Mouse (Mus musculus) heart, postnatal 0 days (tissue): ENCODE measurements around the gene Slc15a5. TPM values are rescaled to one million over a fixed set of nuclear protein-coding genes. Genes with fewer than 3 reads are reported as not detected.

Source experiments
- ATAC-seq: fragments of 200-750 bp; cut with Nextera tagmentation; 2 replicates; pipeline ENCODE4 v1.8.0; 2017; ENCODE audit warnings: low read depth, moderate number of reproducible peaks, moderate library complexity; ENCODE audit not compliant: insufficient read depth
- DNase-seq: peaks from one replicate; pipeline ENCODE4 v3.0.0-alpha.2; 2016; ENCODE audit warnings: low spot score
- H3K27ac ChIP-seq: fragments of 300-500 bp; sonication (generic); 2 replicates; pipeline ENCODE4 v1.5.1; 2014; ENCODE audit warnings: low read depth, mild to moderate bottlenecking
- H3K27me3 ChIP-seq: fragments of 300-500 bp; sonication (generic); 2 replicates; pipeline ENCODE4 v1.6.1; 2014; ENCODE audit warnings: low read length, mixed read lengths; ENCODE audit not compliant: control insufficient read depth, insufficient read depth
- H3K36me3 ChIP-seq: fragments of 300-500 bp; sonication (generic); replicated peaks from 2 replicates; pipeline ENCODE4 v1.6.1; 2014; ENCODE audit warnings: low read length, mixed read lengths; ENCODE audit not compliant: control insufficient read depth, insufficient read depth
- H3K4me1 ChIP-seq: fragments of 300-500 bp; sonication (generic); 2 replicates; pipeline ENCODE4 v1.6.1; 2014; ENCODE audit warnings: antibody characterized with exemption; ENCODE audit not compliant: control insufficient read depth, insufficient read depth
- H3K4me2 ChIP-seq: fragments of 300-500 bp; sonication (generic); 2 replicates; pipeline ENCODE4 v1.6.1; 2014; ENCODE audit warnings: low read depth, mild to moderate bottlenecking, low read length, moderate library complexity
- H3K4me3 ChIP-seq: fragments of 300-500 bp; sonication (generic); 2 replicates; pipeline ENCODE4 v1.5.1; 2014; ENCODE audit warnings: low read depth, low read length
- H3K9ac ChIP-seq: fragments of 300-500 bp; sonication (generic); replicated peaks from 2 replicates; pipeline ENCODE4 v1.6.1; 2014; ENCODE audit warnings: low read depth, low read length, mixed read lengths
- H3K9me3 ChIP-seq: fragments of 300-500 bp; sonication (generic); replicated peaks from 2 replicates; pipeline ENCODE4 v1.6.1; 2016; ENCODE audit warnings: low read length; ENCODE audit not compliant: control insufficient read depth
- CTCF ChIP-seq: IDR thresholded peaks from 2 replicates; pipeline ENCODE4 v1.5.1; 2016; ENCODE audit warnings: antibody characterized with exemption, control low read depth, low read depth
- EP300 ChIP-seq: IDR thresholded peaks from 2 replicates; pipeline ENCODE4 v1.6.1; 2016; ENCODE audit warnings: antibody characterized with exemption, low read depth
- WGBS: fragments of 180-500 bp; shearing (Covaris S2); extraction: QIAGEN DNeasy Blood & Tissue Kit; methylation state at CpG from one replicate; pipeline ENCODE4 v1.1.7; 2014; 5-methylcytosine and 5-hydroxymethylcytosine counted together
- polyA plus RNA-seq: library from polyadenylated mRNA; unstranded; fragments of >200 nt; fragmentation: Nextera tagmentation; extraction: Ambion mirVana; gene quantifications from 2 replicates; pipeline ENCODE4 v1.2.1, GENCODE M21; 2015
- total RNA-seq: library from RNA; depleted of rRNA; stranded (reverse); fragments of >200 nt; gene quantifications from 2 replicates; pipeline ENCODE4 v1.2.3, GENCODE M21; 2014; ENCODE audit warnings: low replicate concordance

Slc15a5 gene
- total and polyA plus RNA-seq, 2 experiments from 2014 or later = 0.15 TPM; not detected in 1

GRCm38 (mm10) chr6:138054956-138055355 is 24.8 kb downstream of the Slc15a5 start:
- WGBS = 77% methylated on average over 12 of the region's 12 CpGs
- no peak for ATAC-seq

DNA sequence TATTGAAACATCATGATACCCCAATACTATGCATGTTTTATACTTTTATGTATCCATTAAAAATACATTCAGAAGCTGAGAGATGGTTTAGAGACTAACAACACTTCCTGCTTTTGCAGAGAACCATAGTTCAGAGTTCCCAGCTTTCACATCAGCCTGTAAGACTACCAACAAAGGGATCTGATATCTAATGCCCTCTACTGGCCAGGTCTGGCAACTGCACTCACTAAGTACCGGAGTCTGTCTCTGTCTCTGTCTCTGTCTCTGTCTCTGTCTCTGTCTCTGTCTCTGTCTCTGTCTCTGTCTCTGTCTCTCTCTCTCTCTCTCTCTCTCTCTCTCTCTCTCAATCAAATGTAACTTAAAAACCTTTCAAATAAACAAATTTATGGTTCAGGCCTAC is 25.6 kb downstream of the Slc15a5 start:
- no peaks in the 10 kb centered on the region for H3K4me1 ChIP-seq
- no peaks in the 10 kb centered on the region for H3K9me3 ChIP-seq
- no peak overlapping the region for H3K4me3 ChIP-seq
- no peaks in the 10 kb centered on the region for H3K27me3 ChIP-seq
- no peaks in the 10 kb centered on the region for H3K36me3 ChIP-seq
- H3K4me2 ChIP-seq = no peak overlapping the region
- peak; percentile 40 for TF ChIP-seq CTCF
- no peak for TF ChIP-seq EP300
- WGBS = 44% methylated on average over 1 of the region's 1 CpGs
- no peak overlapping the region for H3K27ac ChIP-seq
- no peak for ATAC-seq
- DNase-seq = no peak
- H3K9ac ChIP-seq = no peak overlapping the region

More at GRCm38 (mm10) chr6:138054956-138055355, 24.8 kb downstream of the Slc15a5 start:
- H3K36me3 ChIP-seq = no peaks in the 10 kb centered on the region
- H3K9me3 ChIP-seq = no peaks in the 10 kb centered on the region
- no peaks in the 10 kb centered on the region for H3K4me1 ChIP-seq
- no peak overlapping the region for H3K4me2 ChIP-seq
- no peak overlapping the region for H3K27ac ChIP-seq
- DNase-seq = no peak
- no peaks in the 10 kb centered on the region for H3K27me3 ChIP-seq
- no peak for TF ChIP-seq CTCF
- no peak for TF ChIP-seq EP300
- H3K9ac ChIP-seq = no peak overlapping the region
- H3K4me3 ChIP-seq = no peak overlapping the region

- Histone ChIP-seq H3K27ac (no peak overlapping the region), H3K27me3 (no peaks in the 10 kb centered on the region), H3K36me3 (no peaks in the 10 kb centered on the region), H3K4me1 (no peaks in the 10 kb centered on the region), H3K9ac (no peak overlapping the region), H3K4me3 (no peak overlapping the region), H3K9me3 (no peaks in the 10 kb centered on the region), H3K4me2 (no peak overlapping the region)
- DNase-seq (no peak), ATAC-seq (no peak)
- no peak for TF ChIP-seq CTCF
- TF ChIP-seq EP300 = no peak
- WGBS = 85% methylated on average over 9 of the region's 9 CpGs
These were observed 26.0 kb downstream of the Slc15a5 start for GRCm38 (mm10) chr6:138053686-138054085.

- Histone ChIP-seq H3K9me3 (no peaks in the 10 kb centered on the region), H3K9ac (no peak overlapping the region), H3K36me3 (no peaks in the 10 kb centered on the region), H3K27me3 (no peaks in the 10 kb centered on the region), H3K4me3 (no peak overlapping the region), H3K27ac (no peak overlapping the region), H3K4me2 (no peak overlapping the region), H3K4me1 (no peaks in the 10 kb centered on the region)
- 83% methylated on average over 2 of the region's 2 CpGs for WGBS
- TF ChIP-seq CTCF = no peak
- no peak for TF ChIP-seq EP300
- DNase-seq (no peak), ATAC-seq (no peak)
These were observed 34.4 kb downstream of the Slc15a5 start for GRCm38 (mm10) chr6:138045364-138045763.

GRCm38 (mm10) chr6:138042891-138043290 is 36.8 kb downstream of the Slc15a5 start:
- Histone ChIP-seq H3K27me3 (no peaks in the 10 kb centered on the region), H3K9ac (no peak overlapping the region), H3K4me1 (no peaks in the 10 kb centered on the region), H3K27ac (no peak overlapping the region), H3K9me3 (0 out of 2 replicates have a peak, but pooled peaks cover 2% of the 10 kb centered on the region), H3K4me3 (no peak overlapping the region), H3K4me2 (no peak overlapping the region), H3K36me3 (no peaks in the 10 kb centered on the region)
- no peak for TF ChIP-seq CTCF
- TF ChIP-seq EP300 = no peak
- no peak for ATAC-seq
- WGBS = 88% methylated on average over 5 of the region's 5 CpGs
- DNase-seq = no peak

GRCm38 (mm10) chr6:138041865-138042264 is 37.9 kb downstream of the Slc15a5 start:
- no peaks in the 10 kb centered on the region for H3K4me1 ChIP-seq
- H3K9ac ChIP-seq = no peak overlapping the region
- H3K4me3 ChIP-seq = no peak overlapping the region
- H3K36me3 ChIP-seq = no peaks in the 10 kb centered on the region
- 0 out of 2 replicates have a peak, but pooled peaks cover 6% of the 10 kb centered on the region for H3K9me3 ChIP-seq
- DNase-seq (no peak), ATAC-seq (no peak)
- TF ChIP-seq EP300 = no peak
- TF ChIP-seq CTCF = no peak
- no peak overlapping the region for H3K27ac ChIP-seq
- WGBS = 73% methylated on average over 4 of the region's 4 CpGs
- no peak overlapping the region for H3K4me2 ChIP-seq
- H3K27me3 ChIP-seq = no peaks in the 10 kb centered on the region
